Mouse (Mus musculus) cerebellum, adult 2 months (tissue): ENCODE measurements at regions not wholly inside any gene's neighbourhood (a gene's known extent, or its start where the extent isn't known, plus 50 kb on each side); places are given as distances from the start of the nearest gene placed in this dataset.

Experiments
- DNase-seq, 2 experiments: peaks; one replicate each; pipeline ENCODE4 v3.0.0; 2021
- H3K27ac ChIP-seq: fragments of 200-500 bp; 2 replicates; pipeline ENCODE4 v1.5.1; 2012; ENCODE audit warnings: low read length, control low read depth, inconsistent platforms; ENCODE audit not compliant: insufficient read depth
- H3K27me3 ChIP-seq: fragments of 200-500 bp; 2 replicates; pipeline ENCODE4 v1.6.1; 2012; ENCODE audit warnings: inconsistent platforms, mild to moderate bottlenecking, low read length, moderate library complexity; ENCODE audit not compliant: control insufficient read depth, insufficient read depth
- H3K4me1 ChIP-seq: fragments of 200-500 bp; 2 replicates; pipeline ENCODE4 v1.6.1; 2011; ENCODE audit warnings: low read length; ENCODE audit not compliant: control insufficient read depth, insufficient read depth
- H3K4me3 ChIP-seq: fragments of 200-500 bp; replicated peaks from 2 replicates; pipeline ENCODE3; 2011; ENCODE audit warnings: mild to moderate bottlenecking, low read depth, low read length, control low read depth; ENCODE audit not compliant: insufficient read depth
- CTCF ChIP-seq: fragments of 200-500 bp; IDR thresholded peaks from 2 replicates; pipeline ENCODE4 v1.5.1; 2011; ENCODE audit warnings: low read depth, mild to moderate bottlenecking, control low read depth, low read length, moderate library complexity, borderline replicate concordance; ENCODE audit not compliant: insufficient read depth
- POLR2A ChIP-seq: fragments of 200-500 bp; IDR thresholded peaks from 2 replicates; pipeline ENCODE4 v1.6.1; 2011; ENCODE audit warnings: low read length, control low read depth, borderline replicate concordance; ENCODE audit not compliant: insufficient read depth
- WGBS: fragments of 180-500 bp; shearing (Covaris S2); methylation state at CpG from one replicate; pipeline ENCODE4 v1.1.7; 2018; 5-methylcytosine and 5-hydroxymethylcytosine counted together

GRCm38 (mm10) chr1:22118266-22118772, 156.6 kb upstream of the Kcnq5 start:
- TF ChIP-seq POLR2A: no peak
- WGBS: 68% methylated on average over 4 of the region's 4 CpGs
- Histone ChIP-seq H3K27me3 (no peaks in the 10 kb centered on the region), H3K27ac (no peak overlapping the region), H3K4me3 (no peak overlapping the region), H3K4me1 (no peaks in the 10 kb centered on the region)
- DNase-seq: no peak

GRCm38 (mm10) chr1:22116466-22116865, 154.7 kb upstream of the Kcnq5 start:
- Histone ChIP-seq H3K4me3 (no peak overlapping the region), H3K27me3 (no peaks in the 10 kb centered on the region), H3K27ac (no peak overlapping the region), H3K4me1 (no peaks in the 10 kb centered on the region)
- DNase-seq: no peak
- WGBS: 67% methylated on average over 1 of the region's 1 CpGs
- TF ChIP-seq CTCF: no peak
- TF ChIP-seq POLR2A: no peak

- WGBS: 31% methylated on average over 3 of the region's 3 CpGs
- no peak for TF ChIP-seq POLR2A
- TF ChIP-seq CTCF: peak; percentile 19; the same call in 1 of the 2 replicates
- DNase-seq: no peak
- H3K27me3 ChIP-seq: no peaks in the 10 kb centered on the region
- no peak overlapping the region for H3K27ac ChIP-seq
- H3K4me3 ChIP-seq: no peak overlapping the region
- H3K4me1 ChIP-seq: no peaks in the 10 kb centered on the region
Measured at GRCm38 (mm10) chr1:22105496-22105895, 143.8 kb upstream of the Kcnq5 start.

- no peaks in the 10 kb centered on the region for H3K27me3 ChIP-seq
- no peak for TF ChIP-seq POLR2A
- TF ChIP-seq CTCF: no peak
- H3K27ac ChIP-seq: no peak overlapping the region
- no peak overlapping the region for H3K4me3 ChIP-seq
- 40% methylated on average over 4 of the region's 4 CpGs for WGBS
- H3K4me1 ChIP-seq: no peaks in the 10 kb centered on the region
- DNase-seq: peak in 1 of 2 experiments; percentile 9
Measured at GRCm38 (mm10) chr1:22071405-22072117, 109.8 kb upstream of the Kcnq5 start.

- Histone ChIP-seq H3K27ac (no peak overlapping the region), H3K4me1 (no peaks in the 10 kb centered on the region), H3K4me3 (no peak overlapping the region), H3K27me3 (no peaks in the 10 kb centered on the region)
- no peak for DNase-seq
- WGBS: 72% methylated on average over 5 of the region's 5 CpGs
- TF ChIP-seq POLR2A: no peak
Measured at GRCm38 (mm10) chr1:22070028-22070427, 108.3 kb upstream of the Kcnq5 start.
